Mouse (Mus musculus) adipocyte (in vitro differentiated cells): Measurements from ENCODE around the gene Hcfc1r1.
A peak's percentile ranks its signal among the peaks of the same experiment; 100 is the strongest.

ENCODE experiments used
- DNase-seq: peaks from one replicate; pipeline ENCODE4 v3.0.0-alpha.2; 2016; ENCODE audit warnings: low spot score

Gene Hcfc1r1

GRCm38 (mm10) chr17:23675127-23675526 lies 1.7 kb downstream of the Hcfc1r1 start:
- peak; percentile 62 for DNase-seq

GRCm38 (mm10) chr17:23675564-23676281 lies 2.3 kb downstream of the Hcfc1r1 start:
- DNase-seq: peak; percentile 72

GRCm38 (mm10) chr17:23676473-23677031 lies 3.2 kb downstream of the Hcfc1r1 start:
- DNase-seq: peak; percentile 49

- DNase-seq: peak; percentile 82
Measured at GRCm38 (mm10) chr17:23677236-23677679, 3.9 kb downstream of the Hcfc1r1 start, which contains the start of gene Tnfrsf12a. TSS of gene Tnfrsf12a (minus strand) at chr17:23677468.

- DNase-seq: no peak
Measured at GRCm38 (mm10) chr17:23679127-23679835, 5.9 kb downstream of the Hcfc1r1 start, which contains the start of gene Cldn6. TSS of gene Cldn6 (plus strand) at chr17:23679249.

GRCm38 (mm10) chr17:23680336-23680735 lies 6.9 kb downstream of the Hcfc1r1 start:
- DNase-seq: no peak

GRCm38 (mm10) chr17:23681086-23681485 lies 7.7 kb downstream of the Hcfc1r1 start:
- no peak for DNase-seq

- DNase-seq: no peak
Measured at GRCm38 (mm10) chr17:23682092-23682491, 8.7 kb downstream of the Hcfc1r1 start.

- DNase-seq: no peak
Measured at GRCm38 (mm10) chr17:23682530-23682929, 9.1 kb downstream of the Hcfc1r1 start.

- DNase-seq: no peak
Measured at GRCm38 (mm10) chr17:23683226-23683625, 9.8 kb downstream of the Hcfc1r1 start.

GRCm38 (mm10) chr17:23683856-23684672 lies 10.7 kb downstream of the Hcfc1r1 start, which contains the start of gene Cldn9:
TSS of gene Cldn9 (minus strand) at chr17:23684026.
- DNase-seq: no peak

GRCm38 (mm10) chr17:23694491-23694890 lies 21.1 kb downstream of the Hcfc1r1 start:
- DNase-seq: no peak

GRCm38 (mm10) chr17:23695801-23696200 lies 22.4 kb downstream of the Hcfc1r1 start:
- DNase-seq: no peak

- DNase-seq: peak; percentile 66
Measured at GRCm38 (mm10) chr17:23699131-23700077, 26.0 kb downstream of the Hcfc1r1 start.

GRCm38 (mm10) chr17:23700079-23700478 lies 26.7 kb downstream of the Hcfc1r1 start:
- peak; percentile 97 for DNase-seq

GRCm38 (mm10) chr17:23703301-23703700 lies 29.9 kb downstream of the Hcfc1r1 start:
- DNase-seq: no peak

GRCm38 (mm10) chr17:23704741-23705140 lies 31.3 kb downstream of the Hcfc1r1 start:
- DNase-seq: no peak

- DNase-seq: no peak
Measured at GRCm38 (mm10) chr17:23705525-23706104, 32.2 kb downstream of the Hcfc1r1 start.

- DNase-seq: peak; percentile 78
Measured at GRCm38 (mm10) chr17:23706212-23706611, 32.8 kb downstream of the Hcfc1r1 start.

- no peak for DNase-seq
Measured at GRCm38 (mm10) chr17:23717003-23717402, 43.6 kb downstream of the Hcfc1r1 start.
